Mouse (Mus musculus): ENCODE measurements around the gene Iqsec1.

DNA sequence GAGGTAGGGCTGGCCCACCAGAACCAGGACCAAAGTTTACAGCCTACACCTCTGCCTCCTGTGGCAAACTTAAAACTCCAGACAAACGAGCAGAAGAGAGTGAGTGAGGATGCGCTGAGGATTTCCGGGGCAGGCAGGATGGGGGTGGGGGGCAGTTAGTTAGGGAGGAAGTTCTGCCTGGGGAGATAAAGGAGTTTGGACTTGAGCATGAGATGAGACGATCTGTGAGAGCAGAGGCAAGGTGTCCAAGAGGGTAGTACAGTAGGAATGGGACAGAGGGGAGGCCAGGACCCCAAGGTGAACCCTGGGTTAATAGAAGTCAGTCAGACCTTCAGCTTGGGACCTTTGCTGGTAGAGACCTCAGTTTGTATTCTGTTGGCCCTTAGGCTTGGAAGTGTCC is 370.2 kb downstream of the Iqsec1 start:
- TF ChIP-seq POLR2A (IDR thresholded peaks at IDR 0.05; ENCODE audit: low read depth, low read length): no peak
- no peak for TF ChIP-seq ZMIZ1 (IDR thresholded peaks at IDR 0.05; ENCODE audit: low read depth, low read length)
- TF ChIP-seq POLR2AphosphoS2 (IDR thresholded peaks at IDR 0.05; ENCODE audit: low read depth, low read length): no peak
- no peak for TF ChIP-seq UBTF (IDR thresholded peaks at IDR 0.05; ENCODE audit: low read depth, low read length)
- no peak for TF ChIP-seq IRF4 (IDR thresholded peaks at IDR 0.05; ENCODE audit: low read depth, low read length)
